Mouse (Mus musculus): ENCODE results near the gene Bri3.
"Not testable (repeated sequence)": the region's sequence is repeated elsewhere in the genome, so short reads cannot be mapped to it uniquely, and the experiment has no call there.

Gene Bri3

GRCm38 (mm10) chr5:144357881-144358591 is 113.8 kb downstream of the Bri3 start, which contains the start of gene Baiap2l1:
Baiap2l1 (minus strand) TSS chr5:144358112.
- DNase-seq (ENCODE audit: low spot score in 2 of 2), result peak; percentile 12 to 14

GRCm38 (mm10) chr5:144358592-144358917 is 114.3 kb downstream of the Bri3 start:
- DNase-seq (ENCODE audit: low spot score in 2 of 2), result no peak

GRCm38 (mm10) chr5:144359886-144360285 is 115.6 kb downstream of the Bri3 start:
- DNase-seq (ENCODE audit: low spot score in 2 of 2), result no peak

- DNase-seq (ENCODE audit: low spot score in 2 of 2), result no peak
These were observed 116.1 kb downstream of the Bri3 start for GRCm38 (mm10) chr5:144360346-144360745.

- no peak for DNase-seq (ENCODE audit: low spot score in 2 of 2)
These were observed 120.6 kb downstream of the Bri3 start for GRCm38 (mm10) chr5:144364680-144365357.

- DNase-seq (ENCODE audit: low spot score in 2 of 2), result not testable (repeated sequence)
These were observed 122.3 kb downstream of the Bri3 start for GRCm38 (mm10) chr5:144366551-144366950.

GRCm38 (mm10) chr5:144368661-144369205 is 124.5 kb downstream of the Bri3 start:
- no peak for DNase-seq (ENCODE audit: low spot score in 2 of 2)

- DNase-seq (ENCODE audit: low spot score in 2 of 2), result no peak
These were observed 126.7 kb downstream of the Bri3 start for GRCm38 (mm10) chr5:144370986-144371385.

GRCm38 (mm10) chr5:144372177-144372576 is 127.9 kb downstream of the Bri3 start:
- DNase-seq (ENCODE audit: low spot score in 2 of 2), result no peak

GRCm38 (mm10) chr5:144372885-144373284 is 128.6 kb downstream of the Bri3 start:
- DNase-seq (ENCODE audit: low spot score in 2 of 2), result no peak

GRCm38 (mm10) chr5:144379431-144379830 is 135.2 kb downstream of the Bri3 start:
- no peak for DNase-seq (ENCODE audit: low spot score in 2 of 2)

- no peak for DNase-seq (ENCODE audit: low spot score in 2 of 2)
These were observed 136.5 kb downstream of the Bri3 start for GRCm38 (mm10) chr5:144380689-144381088.

GRCm38 (mm10) chr5:144381782-144382181 is 137.5 kb downstream of the Bri3 start:
- DNase-seq (ENCODE audit: low spot score in 2 of 2), result no peak

- no peak for DNase-seq (ENCODE audit: low spot score in 2 of 2)
These were observed 139.7 kb downstream of the Bri3 start for GRCm38 (mm10) chr5:144383936-144384335.

GRCm38 (mm10) chr5:144387851-144388250 is 143.6 kb downstream of the Bri3 start:
- DNase-seq (ENCODE audit: low spot score in 2 of 2), result peak; percentile 50 to 73

- no peak for DNase-seq (ENCODE audit: low spot score in 2 of 2)
These were observed 149.9 kb downstream of the Bri3 start for GRCm38 (mm10) chr5:144394142-144394541.

GRCm38 (mm10) chr5:144397566-144397965 is 153.3 kb downstream of the Bri3 start:
- DNase-seq (ENCODE audit: low spot score in 2 of 2), result no peak

- no peak for DNase-seq (ENCODE audit: low spot score in 2 of 2)
These were observed 156.6 kb downstream of the Bri3 start for GRCm38 (mm10) chr5:144400821-144401220.

GRCm38 (mm10) chr5:144406256-144406655 is 162.0 kb downstream of the Bri3 start:
- no peak for DNase-seq (ENCODE audit: low spot score in 2 of 2)

GRCm38 (mm10) chr5:144410666-144411065 is 166.4 kb downstream of the Bri3 start:
- DNase-seq (ENCODE audit: low spot score in 2 of 2), result peak; percentile 11 to 42

GRCm38 (mm10) chr5:144411702-144412101 is 167.5 kb downstream of the Bri3 start:
- DNase-seq (ENCODE audit: low spot score in 2 of 2), result no peak

GRCm38 (mm10) chr5:144412781-144413180 is 168.5 kb downstream of the Bri3 start:
- DNase-seq (ENCODE audit: low spot score in 2 of 2), result no peak

GRCm38 (mm10) chr5:144418456-144418855 is 174.2 kb downstream of the Bri3 start:
- DNase-seq (ENCODE audit: low spot score in 2 of 2), result no peak
